Mouse (Mus musculus): ENCODE measurements around the gene Foxo6.
A peak's percentile ranks its signal among the peaks of the same experiment; 100 is the strongest.

Gene Foxo6

DNA sequence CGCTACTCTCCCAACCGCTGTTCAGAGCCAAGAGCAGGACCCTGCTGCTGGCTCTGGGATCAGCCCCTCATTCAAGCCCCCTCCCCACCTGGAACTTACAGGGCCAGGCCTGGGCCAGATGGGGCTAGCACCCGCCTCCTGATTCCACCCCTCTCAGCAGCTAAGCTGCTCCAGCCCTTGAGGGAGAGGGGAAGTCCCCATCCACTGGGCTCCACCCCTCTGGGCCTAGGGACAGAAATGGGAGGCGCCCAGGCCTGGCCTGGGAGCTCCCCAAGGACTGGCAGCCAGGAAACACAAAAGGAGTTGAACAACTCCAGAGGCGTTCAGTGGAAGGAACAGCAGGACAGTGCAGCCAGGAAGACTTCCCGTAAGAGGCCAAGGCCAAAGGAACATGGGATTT, 4.0 kb downstream of the Foxo6 start:
- peak; percentile 74 for DNase-seq

DNA sequence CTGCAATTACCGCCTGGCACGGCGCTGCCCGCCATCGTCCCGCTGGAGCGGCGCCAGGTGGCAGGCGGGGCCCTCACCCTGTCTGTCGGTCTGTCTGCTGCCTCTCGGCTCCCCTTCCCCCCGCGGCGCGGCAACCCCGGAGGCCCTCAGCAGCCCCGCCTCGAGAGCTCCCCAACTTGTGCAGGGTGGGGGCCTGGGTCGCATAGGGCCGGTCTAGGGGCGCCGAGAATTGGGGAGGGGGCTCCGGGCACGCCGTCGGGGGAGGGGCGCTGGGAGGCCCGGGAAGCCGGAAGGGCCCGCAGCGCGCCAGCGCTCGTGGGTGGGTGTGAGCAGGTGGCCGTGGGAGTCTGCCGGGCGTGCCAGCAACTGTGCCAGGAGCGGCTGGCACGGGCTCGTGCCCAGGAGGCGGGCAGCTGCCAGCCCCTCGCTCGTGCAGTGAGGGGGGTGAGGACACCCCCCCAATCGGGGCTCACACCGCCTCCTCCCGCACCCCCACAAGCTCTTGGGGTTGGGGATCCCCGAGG, 4.5 kb downstream of the Foxo6 start:
- DNase-seq, result no peak

DNA sequence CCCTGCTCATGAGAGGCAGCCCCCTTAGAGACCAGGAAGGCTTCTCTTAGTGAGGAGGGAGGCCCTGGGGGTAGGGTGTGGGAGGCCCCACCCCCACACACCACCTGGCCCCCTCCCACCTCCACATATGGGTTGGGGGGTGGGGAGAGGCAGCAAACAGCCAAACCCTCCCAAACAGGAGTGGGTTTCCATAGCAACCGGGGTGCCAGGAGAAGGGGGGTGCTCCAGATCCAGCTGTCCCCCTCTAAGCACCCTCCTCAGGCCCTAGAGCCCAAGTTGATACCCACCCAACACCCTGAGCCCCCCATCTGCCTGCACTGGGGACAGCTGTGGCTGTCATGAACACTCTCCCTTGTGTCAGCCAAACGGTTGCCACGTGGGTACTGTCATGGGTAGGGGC, 6.1 kb downstream of the Foxo6 start:
- no peak for DNase-seq

DNA sequence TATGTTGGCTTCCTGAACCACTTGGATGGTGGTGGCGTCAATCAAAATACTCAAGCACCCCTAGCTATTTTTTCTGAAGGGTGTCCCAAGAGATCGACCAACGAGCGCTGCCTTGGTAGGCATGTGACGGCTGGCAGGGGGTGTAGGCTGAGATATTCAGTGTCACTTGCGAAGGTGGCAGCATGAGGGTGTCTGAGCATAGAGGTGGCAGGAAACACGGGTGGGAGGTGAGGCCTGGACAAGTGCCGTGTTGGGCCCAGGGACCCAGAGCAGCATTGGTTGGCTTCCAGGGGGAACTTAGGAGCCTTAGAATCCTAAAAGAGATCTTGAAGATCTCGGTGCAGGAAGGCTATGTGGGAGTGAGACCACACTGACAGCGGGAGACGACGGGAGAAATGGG, 6.7 kb downstream of the Foxo6 start:
- no peak for DNase-seq

DNA sequence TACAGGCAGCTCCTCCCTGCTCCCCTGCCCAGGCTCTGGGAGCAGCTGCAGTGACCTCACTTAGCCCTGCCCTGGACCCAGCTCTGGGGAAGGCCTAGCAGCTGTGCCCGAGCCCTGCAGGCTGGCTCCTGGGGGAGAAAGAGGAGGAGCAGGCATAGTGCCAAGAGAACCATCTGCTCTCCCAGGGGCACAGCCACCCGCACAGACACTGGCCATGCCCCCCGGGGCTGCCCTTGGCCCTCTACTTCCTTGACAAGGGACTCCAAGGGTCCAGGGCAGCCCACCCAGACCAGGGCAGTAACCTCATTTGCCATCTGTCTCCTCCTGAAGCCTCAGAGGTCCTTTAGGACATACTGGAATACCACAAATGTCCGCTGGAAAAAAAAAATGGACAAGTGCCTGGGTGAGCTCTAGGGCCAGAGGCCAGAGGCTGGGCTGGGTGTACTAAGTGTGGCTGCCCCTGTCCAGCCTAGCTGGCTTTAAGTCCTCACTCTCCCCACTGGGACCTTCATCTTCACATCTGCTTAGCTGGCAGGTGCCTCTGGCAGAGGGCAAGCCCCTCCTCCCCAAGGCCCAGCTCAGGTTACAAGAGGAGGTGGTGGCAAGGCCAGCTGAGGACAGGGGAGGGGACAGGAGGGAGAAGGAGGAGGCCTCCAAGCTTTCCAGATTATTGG, 9.8 kb downstream of the Foxo6 start:
- DNase-seq, result peak; percentile 47

DNA sequence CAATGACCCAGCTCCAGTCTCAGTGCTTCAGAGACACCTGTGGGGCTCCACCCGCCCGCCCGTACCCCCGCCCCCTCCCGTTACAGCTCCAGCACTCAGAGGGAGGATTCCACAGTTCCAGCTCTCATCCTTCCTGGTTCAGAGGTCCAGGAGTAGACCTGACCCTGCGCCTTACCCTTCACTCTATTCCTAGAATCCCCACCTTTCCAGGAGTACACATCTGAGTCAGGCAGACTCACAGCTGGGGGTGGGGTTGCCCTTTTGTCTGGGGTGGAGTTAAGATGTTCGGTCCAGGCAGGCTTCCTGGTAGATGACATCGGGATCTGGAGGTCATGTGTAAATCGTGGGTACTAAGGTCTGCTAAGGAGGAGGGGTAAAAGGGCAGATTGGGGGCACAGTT, 11.7 kb downstream of the Foxo6 start:
- DNase-seq, result no peak

DNA sequence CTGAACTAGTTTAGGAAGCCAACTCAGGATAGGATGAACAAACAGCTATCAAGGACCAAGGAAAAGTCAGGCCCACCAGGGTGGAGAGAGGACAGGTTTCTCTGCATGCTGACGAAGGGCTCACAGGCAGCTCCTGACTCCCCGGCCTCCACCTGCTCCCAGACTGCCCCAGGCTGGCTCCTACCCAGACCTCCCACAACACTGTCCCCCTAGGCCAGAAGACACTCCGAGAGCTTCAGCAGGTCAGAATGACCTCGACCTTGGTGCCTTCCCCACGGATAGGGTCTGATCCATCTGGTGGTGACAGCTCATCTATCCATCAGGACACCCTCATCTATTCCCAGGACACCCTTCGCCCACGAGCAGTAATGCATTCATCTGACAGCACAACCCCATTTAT, 13.6 kb downstream of the Foxo6 start:
- DNase-seq, result no peak

DNA sequence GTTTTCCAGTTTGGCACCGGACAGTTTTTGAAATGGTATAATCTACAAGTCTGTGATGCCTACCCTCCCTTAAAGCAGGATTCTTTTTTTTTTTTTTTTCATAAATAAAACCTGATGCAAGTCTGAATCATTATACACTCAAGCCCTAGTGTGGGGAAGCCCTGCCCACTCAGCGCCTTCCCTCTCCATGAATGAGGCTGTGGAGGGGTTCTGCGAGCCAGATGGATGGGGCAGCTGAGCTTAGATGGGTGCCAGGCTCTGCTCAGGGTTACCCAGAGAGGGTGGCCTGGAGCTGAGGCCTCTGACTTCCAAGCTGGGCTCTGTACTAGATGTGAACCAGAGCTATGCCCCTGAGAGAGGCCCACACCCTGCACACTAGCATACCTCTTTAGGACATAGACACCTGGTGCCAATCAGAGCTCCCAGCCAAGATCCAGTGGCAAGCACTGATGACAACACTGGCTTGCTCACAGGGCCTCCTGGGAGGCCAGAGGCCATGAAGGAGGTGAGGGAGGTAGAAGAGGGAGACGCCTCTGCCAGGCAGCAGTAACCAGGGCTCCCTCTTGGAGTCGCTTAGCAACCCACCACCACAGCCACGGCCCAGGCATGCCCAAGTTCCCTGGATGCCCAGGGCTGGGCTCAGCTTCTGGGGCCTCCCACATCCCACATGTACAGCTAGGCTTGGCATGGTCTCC, 15.1 kb downstream of the Foxo6 start:
- no peak for DNase-seq

DNA sequence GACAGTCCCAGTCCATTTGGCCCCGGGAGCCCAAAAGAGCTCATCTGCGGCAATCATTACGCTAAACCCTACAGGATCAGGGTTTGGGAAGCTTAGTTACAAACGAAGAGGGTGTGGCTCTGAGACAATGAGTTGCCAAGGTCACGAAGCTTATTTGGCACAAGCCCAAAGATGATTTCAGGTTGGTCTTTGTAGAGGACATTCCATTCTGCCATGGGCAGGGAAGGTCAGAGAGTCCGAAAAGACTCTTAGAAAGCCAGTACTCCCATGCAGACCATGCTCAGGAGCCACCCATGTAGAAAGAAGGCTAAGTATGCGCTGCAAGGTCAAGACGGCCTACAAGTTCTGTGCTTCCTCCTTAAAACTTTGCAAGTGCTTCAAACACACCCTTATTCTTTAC, 15.9 kb downstream of the Foxo6 start:
- no peak for DNase-seq

DNA sequence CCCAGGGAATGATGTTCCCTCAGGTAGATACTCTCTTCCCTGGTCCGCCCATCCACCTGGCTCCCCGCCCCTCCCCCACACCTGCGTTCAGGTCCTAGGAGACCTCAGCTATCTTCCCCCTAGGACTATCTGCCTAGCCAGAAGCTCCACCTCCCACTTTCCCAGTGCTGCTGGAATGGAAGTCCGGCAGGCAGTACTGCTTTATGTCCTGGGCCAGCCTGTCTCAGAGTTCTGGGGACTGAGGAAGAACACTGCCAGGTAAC, 16.3 kb downstream of the Foxo6 start:
- DNase-seq, result no peak

DNA sequence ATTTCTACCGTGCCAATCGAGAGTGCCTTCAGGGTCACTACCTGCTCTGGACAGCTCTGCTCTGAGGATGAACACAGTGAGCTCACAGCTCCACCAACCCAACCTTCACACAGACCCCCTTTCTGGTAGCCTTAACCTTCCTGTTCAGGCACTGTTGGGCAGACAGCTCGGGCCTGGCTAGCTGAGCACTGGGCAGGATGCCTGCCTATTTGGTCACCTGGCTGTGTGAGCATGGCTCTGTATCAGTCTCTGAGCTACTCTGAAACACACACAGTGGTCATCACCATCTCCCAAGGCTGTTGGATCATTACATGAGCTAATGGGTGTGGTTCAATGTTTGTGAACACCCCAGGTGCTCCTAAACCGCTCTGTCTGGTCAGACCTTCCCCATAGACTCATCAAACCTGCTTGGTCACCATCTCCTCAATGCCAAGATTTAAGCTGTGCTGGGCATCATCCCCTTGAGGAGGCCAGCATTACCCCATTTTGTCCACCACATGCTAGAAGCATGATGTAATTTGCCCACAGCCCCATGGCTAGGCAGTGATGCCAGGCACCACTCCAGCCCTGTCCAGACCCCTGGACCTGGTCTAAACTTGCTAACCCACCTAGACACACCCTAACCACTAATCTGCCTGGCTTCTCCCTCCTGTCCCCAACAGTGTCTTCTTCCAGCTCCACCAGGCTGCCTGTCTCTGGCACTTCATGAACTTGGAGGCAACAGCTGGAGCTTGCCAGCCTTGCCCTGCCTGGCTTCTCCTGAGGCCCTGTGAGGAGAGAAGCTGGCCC, 16.8 kb downstream of the Foxo6 start:
- DNase-seq, result no peak

DNA sequence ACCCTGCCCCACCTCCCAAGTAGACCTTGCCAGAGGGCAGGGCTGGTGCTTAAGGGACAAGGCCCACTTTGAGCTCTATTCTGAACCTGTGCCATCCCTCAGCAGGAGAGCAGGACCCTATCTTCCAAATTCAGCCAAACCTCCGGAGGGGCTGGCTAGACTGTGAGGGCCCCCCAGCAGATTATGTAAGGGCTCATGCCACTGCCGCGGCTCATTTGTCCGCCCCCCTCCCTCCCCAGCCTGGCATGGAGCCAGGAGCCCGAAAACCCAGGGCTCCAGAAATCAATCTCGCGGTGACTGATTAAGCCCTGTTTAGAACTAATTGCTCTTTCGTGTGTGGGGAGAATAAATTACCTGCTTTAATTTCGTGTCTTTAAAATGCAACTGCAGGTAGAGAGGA, 17.7 kb downstream of the Foxo6 start:
- DNase-seq, result peak; percentile 30

DNA sequence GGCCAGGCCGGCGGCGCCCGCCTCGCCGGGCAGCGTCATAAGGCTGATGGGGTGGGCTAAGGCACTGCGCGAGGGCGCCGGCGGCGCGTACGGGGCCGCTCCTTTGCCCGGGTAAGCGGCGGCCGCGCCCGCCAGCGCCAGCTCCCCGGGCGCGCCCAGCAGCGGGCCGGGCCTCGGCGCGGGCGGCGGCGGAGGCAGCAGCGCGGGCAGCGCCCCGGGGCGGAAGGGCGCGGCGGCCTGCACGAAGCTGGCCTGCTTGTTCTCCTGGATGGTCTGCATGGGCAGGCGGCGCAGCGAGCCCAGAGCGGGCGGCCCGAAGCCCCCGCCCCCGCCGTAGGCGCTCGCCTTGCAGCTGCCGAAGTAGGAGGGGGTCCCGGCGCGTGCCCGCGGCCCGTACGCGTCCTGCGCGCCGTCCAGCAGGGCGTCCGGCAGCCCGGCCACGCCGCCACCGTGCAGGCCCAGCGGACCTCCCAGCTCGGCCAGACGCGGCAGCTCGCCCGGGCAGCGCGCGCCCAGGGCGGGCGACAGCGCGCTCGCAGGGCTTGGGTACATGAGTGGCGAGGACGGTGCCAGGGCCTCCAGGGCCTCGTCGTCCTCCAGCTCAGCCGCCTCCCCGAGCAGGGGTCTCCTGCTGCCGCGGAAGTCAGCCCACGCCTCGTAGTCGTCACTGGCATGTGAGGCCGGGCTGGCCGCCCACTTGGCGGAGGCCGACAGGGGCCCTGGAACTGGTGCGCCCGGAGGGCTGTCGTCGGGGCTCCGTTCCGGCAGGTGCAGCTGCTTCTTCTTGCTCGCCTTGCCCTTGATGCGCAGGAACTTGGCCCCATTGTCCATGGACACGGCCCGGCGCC, 18.7 kb downstream of the Foxo6 start:
- no peak for DNase-seq

DNA sequence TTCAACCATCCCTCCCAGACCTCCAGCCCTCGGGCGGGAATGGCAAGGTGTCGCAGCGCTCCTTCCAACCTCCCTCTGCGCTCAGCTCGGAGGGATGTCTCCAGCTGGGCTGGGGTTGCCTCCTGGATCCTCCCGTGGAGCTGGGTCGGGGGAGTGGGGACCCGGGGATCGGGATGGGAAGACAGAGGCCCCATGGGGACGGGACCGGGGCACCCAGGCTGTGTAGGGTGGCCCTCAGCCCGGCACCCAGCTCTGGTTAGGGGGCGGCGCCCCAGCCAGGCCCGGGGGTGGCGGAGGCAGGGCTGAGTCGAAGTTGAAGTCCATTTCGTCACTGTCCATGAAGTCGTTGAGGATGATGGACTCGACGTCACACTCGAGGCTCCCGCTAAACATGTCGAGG, 19.5 kb downstream of the Foxo6 start:
- DNase-seq, result no peak

DNA sequence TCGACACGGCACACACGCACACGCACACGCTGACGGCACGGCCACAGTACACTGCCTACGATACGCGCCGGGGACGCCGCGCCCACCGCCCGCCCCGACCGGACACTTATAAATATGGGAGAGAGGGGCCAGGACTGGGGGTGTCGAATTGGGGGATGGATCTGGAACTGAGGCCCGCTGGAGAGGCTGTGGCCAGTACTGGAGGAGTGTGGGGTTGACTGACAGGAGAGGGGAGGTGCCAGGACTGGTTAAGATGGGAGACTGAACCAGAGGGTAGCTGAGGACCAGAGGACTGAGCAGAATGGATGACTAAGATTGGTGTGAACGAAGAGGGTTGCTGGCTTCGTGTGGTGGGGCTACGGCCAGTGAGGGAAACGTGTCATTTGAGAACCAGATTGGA, 20.0 kb downstream of the Foxo6 start:
- no peak for DNase-seq

DNA sequence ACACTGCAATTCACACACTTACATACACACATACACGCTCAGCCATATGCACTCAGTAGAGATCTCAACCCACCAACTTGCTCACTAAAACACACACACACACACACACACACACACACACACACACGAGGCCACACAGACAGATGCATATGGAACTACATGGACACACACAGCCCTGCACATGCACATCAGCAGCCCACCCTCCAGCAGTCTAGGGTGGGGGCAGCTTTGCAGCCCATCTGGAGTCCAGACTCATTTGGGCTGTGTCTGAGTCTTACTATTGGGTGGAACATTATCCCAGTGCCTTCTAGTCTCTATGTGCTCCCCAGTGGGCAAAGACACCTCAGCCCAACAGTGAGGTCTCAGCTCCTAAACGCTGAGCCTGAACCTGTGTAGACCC, 23.0 kb downstream of the Foxo6 start:
- no peak for DNase-seq

DNA sequence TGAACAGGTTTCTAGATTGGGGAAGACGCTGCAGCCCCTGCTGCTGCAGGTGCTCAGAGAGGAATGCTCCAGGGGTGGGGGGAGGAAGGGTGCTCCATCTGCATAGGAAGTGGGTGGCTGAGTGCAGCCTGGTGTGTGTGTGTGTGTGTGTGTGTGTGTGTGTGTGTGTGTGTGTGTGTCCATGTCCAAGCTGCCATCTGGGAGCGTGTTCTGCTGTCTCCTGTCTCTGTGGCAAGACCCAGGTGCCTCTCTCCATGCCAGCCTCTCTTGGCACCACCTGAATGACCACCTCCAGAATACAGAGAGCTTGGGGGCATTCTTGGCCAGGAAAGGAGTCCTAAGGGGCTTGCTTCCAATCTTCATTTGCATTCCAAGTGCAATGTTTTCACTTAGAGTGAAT, 24.4 kb downstream of the Foxo6 start:
- no peak for DNase-seq

DNA sequence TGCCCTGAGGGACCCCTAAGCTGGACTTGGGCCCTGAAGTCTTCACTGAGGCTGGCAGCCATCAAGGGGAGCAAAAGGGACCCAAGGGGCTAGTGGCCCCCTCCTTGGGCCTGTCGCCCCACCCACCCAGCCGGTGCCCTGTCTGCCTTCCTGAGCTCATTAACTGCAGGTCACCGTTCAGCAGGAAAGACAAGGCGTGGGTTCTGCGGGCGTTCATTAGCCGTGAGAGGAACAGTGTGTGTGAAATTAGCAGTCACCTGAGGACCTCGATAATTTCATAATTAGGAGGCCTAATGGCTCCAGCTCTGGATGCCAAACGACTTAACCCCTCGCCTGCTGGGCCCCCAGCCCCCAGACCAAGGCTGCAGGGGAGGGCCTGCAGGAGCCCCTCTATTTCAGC, 24.9 kb downstream of the Foxo6 start:
- no peak for DNase-seq

DNA sequence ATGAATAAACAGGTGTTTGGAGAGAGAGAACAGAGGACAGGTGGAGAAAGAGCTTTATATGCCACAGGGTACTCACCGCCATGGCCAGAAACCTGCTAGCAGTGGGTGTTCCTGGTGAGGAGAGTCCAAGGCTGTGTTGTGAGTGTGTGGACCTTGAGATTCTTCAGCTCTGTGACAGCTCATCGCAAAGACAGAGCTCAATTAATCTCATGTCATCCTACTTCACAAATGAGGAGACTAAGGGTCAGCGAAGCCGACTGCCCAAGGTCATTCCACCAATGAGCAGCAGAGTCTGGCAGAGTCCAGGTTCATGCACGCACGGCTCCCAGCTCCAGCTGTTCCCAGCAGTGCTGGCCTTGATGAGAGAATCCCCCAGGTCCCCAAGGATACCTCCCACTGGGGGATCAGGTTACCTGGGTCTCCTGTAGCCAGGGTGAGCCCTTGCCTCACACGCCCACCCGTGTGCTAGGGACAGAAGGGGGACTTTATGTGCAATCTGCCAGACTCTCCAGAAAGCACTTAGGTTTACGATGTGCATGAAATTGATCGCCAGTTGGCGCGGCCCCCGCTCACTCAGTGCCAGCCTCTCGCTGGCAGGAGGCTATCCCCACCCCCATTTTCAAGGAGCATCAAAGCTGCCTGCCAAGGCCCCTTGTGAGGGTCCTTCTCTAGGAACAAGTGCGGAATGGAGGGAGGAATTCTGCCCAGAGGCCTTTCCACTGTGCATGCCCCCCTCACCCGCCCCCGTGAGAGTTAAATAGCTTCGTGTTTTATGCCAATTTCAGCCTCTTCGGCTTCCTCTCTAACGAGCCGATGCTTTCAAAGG, 27.6 kb downstream of the Foxo6 start:
- DNase-seq, result no peak

DNA sequence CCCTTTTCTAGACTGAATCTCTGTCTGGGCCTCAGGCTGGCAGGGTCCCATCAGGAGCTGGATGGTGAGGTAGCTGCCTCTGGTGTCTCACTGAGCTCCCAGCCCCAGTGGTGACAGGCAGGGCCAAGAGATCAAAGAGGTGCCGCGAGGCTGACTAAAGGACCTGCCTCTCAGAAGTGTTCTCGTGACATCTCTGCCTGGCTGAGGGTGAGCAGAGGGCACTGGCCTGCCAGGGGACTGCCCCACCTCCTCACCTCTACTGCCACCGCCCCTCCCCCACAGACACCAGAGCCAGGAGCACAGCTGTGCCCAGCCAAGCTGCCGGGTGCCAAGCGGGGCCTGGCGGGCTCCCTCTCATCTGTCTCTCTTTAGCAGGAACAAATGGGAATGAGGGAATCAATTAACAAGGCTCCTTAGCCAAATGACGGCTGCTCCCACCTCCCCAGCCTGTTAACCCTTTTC, 38.3 kb downstream of the Foxo6 start:
- peak; percentile 46 for DNase-seq

DNA sequence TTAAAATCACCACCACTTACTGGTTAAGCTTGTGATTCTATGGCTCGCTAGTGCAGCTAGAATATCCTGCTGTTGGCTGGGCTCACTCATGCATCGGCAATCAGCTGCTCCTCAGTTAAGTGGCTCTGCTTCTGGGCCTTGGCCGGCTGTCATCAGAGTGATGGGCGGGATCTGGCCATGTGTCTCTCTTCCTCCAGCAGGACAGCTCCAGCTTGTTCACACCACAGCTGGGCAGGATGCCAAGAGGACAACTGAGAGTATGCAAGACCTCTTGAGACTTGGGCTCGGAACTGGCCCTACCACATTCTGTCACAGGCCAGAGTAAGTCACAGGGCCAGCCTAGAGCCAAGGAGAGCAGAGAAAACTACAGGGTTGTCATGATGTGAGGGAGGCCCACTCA, 39.7 kb downstream of the Foxo6 start:
- DNase-seq, result peak; percentile 29

DNA sequence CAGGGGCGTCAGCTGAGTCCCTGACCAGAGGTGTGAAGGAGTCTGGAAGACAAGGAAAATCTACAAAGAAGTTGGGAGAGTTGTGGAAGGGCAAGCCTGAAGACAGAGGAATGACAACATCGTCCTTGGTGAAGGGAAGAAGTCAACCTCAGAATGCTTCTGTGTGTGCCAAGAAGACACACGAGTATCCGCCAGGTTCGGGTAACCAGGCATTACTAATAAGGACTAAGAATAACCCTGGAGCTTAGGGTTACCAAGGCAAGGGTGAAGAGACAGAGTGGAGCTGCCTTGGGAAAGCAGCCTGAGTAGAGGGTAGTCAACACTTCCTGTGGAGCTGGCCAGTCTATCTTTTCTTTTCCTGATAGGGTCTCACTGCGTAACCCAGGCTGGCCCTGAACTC, 41.1 kb downstream of the Foxo6 start:
- DNase-seq, result no peak
